Mouse (Mus musculus) common myeloid progenitor, adult 5-6 weeks (primary cell): ENCODE data around the gene Ccdc186. TPM values are rescaled to one million over a fixed set of nuclear protein-coding genes. Genes with fewer than 3 reads are reported as not detected.
"Not testable (repeated sequence)": the region's sequence is repeated elsewhere in the genome, so short reads cannot be mapped to it uniquely, and the experiment has no call there.

Source experiments
- ATAC-seq: replicated peaks from 2 replicates; pipeline ENCODE4 v1.8.0; 2016; ENCODE audit warnings: low read depth, mild to moderate bottlenecking, moderate TSS enrichment, inconsistent platforms; ENCODE audit not compliant: poor library complexity, severe bottlenecking
- total RNA-seq: library from RNA; stranded (forward); fragments of 200-1000, 187-1606 nt; gene quantifications from 2 replicates; pipeline ENCODE4 v1.2.3, GENCODE M21; 2017

The Ccdc186 gene
- total RNA-seq, 1 experiment from 2014 or later = 29.6 TPM

GRCm38 (mm10) chr19:56802352-56802746 lies 19.6 kb downstream of the Ccdc186 start:
- ATAC-seq = no peak

- peak; percentile 64 for ATAC-seq
Measured at GRCm38 (mm10) chr19:56801656-56802351, 20.2 kb downstream of the Ccdc186 start.

- peak; percentile 36; the same call in 1 of the 2 replicates for ATAC-seq
Measured at GRCm38 (mm10) chr19:56800930-56801655, 20.9 kb downstream of the Ccdc186 start.

- ATAC-seq = peak; percentile 43
Measured at GRCm38 (mm10) chr19:56800226-56800625, 21.8 kb downstream of the Ccdc186 start.

- peak; percentile 72 for ATAC-seq
Measured at GRCm38 (mm10) chr19:56797376-56797775, 24.6 kb downstream of the Ccdc186 start.

- no peak for ATAC-seq
Measured at GRCm38 (mm10) chr19:56788952-56789351, 33.0 kb downstream of the Ccdc186 start.

GRCm38 (mm10) chr19:56787911-56788310 lies 34.1 kb downstream of the Ccdc186 start:
- ATAC-seq = no peak

GRCm38 (mm10) chr19:56778532-56778931 lies 43.5 kb downstream of the Ccdc186 start:
- ATAC-seq = not testable (repeated sequence)

GRCm38 (mm10) chr19:56776719-56777382 lies 45.1 kb downstream of the Ccdc186 start:
- peak; percentile 65 for ATAC-seq

GRCm38 (mm10) chr19:56775893-56776718 lies 45.9 kb downstream of the Ccdc186 start:
- no peak for ATAC-seq

GRCm38 (mm10) chr19:56774971-56775892 lies 46.8 kb downstream of the Ccdc186 start:
- no peak for ATAC-seq

- ATAC-seq = peak; percentile 61
Measured at GRCm38 (mm10) chr19:56774408-56774962, 47.5 kb downstream of the Ccdc186 start.

- no peak for ATAC-seq
Measured at GRCm38 (mm10) chr19:56773393-56773971, 48.5 kb downstream of the Ccdc186 start.

GRCm38 (mm10) chr19:56772158-56772557 lies 49.8 kb downstream of the Ccdc186 start:
- peak; percentile 48 for ATAC-seq

- ATAC-seq = no peak
Measured at GRCm38 (mm10) chr19:56769024-56769423, 53.0 kb downstream of the Ccdc186 start.

GRCm38 (mm10) chr19:56762686-56763085 lies 59.3 kb downstream of the Ccdc186 start:
- ATAC-seq = no peak

- no peak for ATAC-seq
Measured at GRCm38 (mm10) chr19:56761727-56762126, 60.3 kb downstream of the Ccdc186 start.

- no peak for ATAC-seq
Measured at GRCm38 (mm10) chr19:56761096-56761495, 60.9 kb downstream of the Ccdc186 start.
